Mouse (Mus musculus) kidney, postnatal 0 days (tissue): ENCODE measurements around the gene Ttc38. TPM values are rescaled to one million over a fixed set of nuclear protein-coding genes. Genes with fewer than 3 reads are reported as not detected.

Experiments
- ATAC-seq: fragments of 200-750 bp; cut with Nextera tagmentation; replicated peaks from 2 replicates; pipeline ENCODE4 v1.8.0; 2017; ENCODE audit warnings: low read depth, moderate number of reproducible peaks, moderate TSS enrichment, moderate library complexity; ENCODE audit not compliant: low FRiP score
- DNase-seq: peaks from one replicate; pipeline ENCODE4 v3.0.0-alpha.2; 2016; ENCODE audit warnings: low spot score
- H3K27ac ChIP-seq: fragments of 300-500 bp; sonication (generic); 2 replicates; pipeline ENCODE4 v1.5.1; 2014; ENCODE audit warnings: mild to moderate bottlenecking
- H3K27me3 ChIP-seq: fragments of 300-500 bp; sonication (generic); 2 replicates; pipeline ENCODE4 v1.6.1; 2014; ENCODE audit warnings: low read length, mixed read lengths; ENCODE audit not compliant: insufficient read depth
- H3K36me3 ChIP-seq: fragments of 300-500 bp; sonication (generic); 2 replicates; pipeline ENCODE4 v1.6.1; 2014; ENCODE audit warnings: low read length, mixed read lengths; ENCODE audit not compliant: insufficient read depth
- H3K4me1 ChIP-seq: fragments of 300-500 bp; sonication (generic); replicated peaks from 2 replicates; pipeline ENCODE4 v1.6.1; 2014; ENCODE audit warnings: antibody characterized with exemption, low read length, mixed read lengths; ENCODE audit not compliant: insufficient read depth
- H3K4me2 ChIP-seq: fragments of 300-500 bp; sonication (generic); 2 replicates; pipeline ENCODE4 v1.6.1; 2014; ENCODE audit warnings: mild to moderate bottlenecking, low read length, moderate library complexity, mixed read lengths
- H3K4me3 ChIP-seq: fragments of 300-500 bp; sonication (generic); replicated peaks from 2 replicates; pipeline ENCODE4 v1.5.1; 2014; ENCODE audit warnings: low read depth, low read length
- H3K9ac ChIP-seq: fragments of 300-500 bp; sonication (generic); 2 replicates; pipeline ENCODE4 v1.6.1; 2014; ENCODE audit warnings: low read depth, low read length
- H3K9me3 ChIP-seq: fragments of 300-500 bp; sonication (generic); replicated peaks from 2 replicates; pipeline ENCODE4 v1.6.1; 2016; ENCODE audit warnings: low read length, inconsistent platforms, mixed read lengths
- CTCF ChIP-seq: IDR thresholded peaks from 2 replicates; pipeline ENCODE4 v1.5.1; 2016; ENCODE audit warnings: antibody characterized with exemption, low read depth, mild to moderate bottlenecking, moderate library complexity
- WGBS: fragments of 180-500 bp; shearing (Covaris S2); extraction: QIAGEN DNeasy Blood & Tissue Kit; methylation state at CpG from one replicate; pipeline ENCODE4 v1.1.7; 2014; 5-methylcytosine and 5-hydroxymethylcytosine counted together
- polyA plus RNA-seq: library from polyadenylated mRNA; unstranded; fragments of >200 nt; fragmentation: Nextera tagmentation; extraction: Ambion mirVana; gene quantifications from 2 replicates; pipeline ENCODE4 v1.2.1, GENCODE M21; 2015

Ttc38 gene
- polyA plus RNA-seq, result 8.7 and 9.1 TPM in 2 replicates

DNA sequence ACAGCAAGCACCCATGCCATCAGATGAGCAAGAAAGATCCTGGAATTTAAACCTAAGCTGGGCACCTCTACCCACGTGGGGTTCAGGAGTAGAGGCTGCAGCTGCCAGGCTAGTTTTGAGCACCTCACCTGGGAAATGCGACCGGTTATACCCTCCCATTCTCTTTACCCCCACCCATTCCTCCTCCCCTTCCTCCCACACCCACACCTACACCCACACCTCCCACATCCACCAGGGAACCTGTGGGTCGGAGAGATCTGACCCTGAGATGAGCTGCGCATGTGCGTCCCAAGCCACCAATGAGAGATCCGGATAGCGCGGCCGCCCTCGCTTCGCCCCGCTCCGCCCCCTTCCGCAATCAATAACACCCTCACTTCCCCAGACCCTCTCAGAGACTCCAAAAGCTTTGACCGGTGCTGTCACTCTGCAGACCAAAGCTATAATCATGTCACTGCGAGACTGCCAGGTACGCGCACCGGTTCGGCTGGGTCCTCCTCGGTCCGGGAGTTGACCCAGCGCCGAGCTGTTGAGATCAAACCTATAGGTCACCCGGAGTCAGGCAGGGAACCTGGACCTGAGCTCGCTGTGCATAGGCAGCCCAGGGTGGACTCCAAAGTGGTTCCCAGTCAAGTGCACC lies at the start of gene Ttc38:
Gene Ttc38 (plus strand): TSS at position 353 of the 637 bp plus-strand sequence.
- Histone ChIP-seq H3K27ac (peak within 1 kb of the TSS; percentile 63; the same call in 1 of the 2 replicates), H3K27me3 (no peaks in the 10 kb centered on the region), H3K4me3 (peak within 1 kb of the TSS; percentile 50), H3K9ac (peak within 1 kb of the TSS; percentile 59), H3K36me3 (no peaks in the 10 kb centered on the region), H3K4me1 (0 out of 2 replicates have a peak, but pooled peaks cover 3% of the 10 kb centered on the region), H3K4me2 (peak within 1 kb of the TSS; percentile 72), H3K9me3 (no peaks in the 10 kb centered on the region)
- ATAC-seq (peak; percentile 86), DNase-seq (peak; percentile 81)
- no peak for TF ChIP-seq CTCF
- WGBS, result 3% methylated on average over 27 of the region's 27 CpGs

DNA sequence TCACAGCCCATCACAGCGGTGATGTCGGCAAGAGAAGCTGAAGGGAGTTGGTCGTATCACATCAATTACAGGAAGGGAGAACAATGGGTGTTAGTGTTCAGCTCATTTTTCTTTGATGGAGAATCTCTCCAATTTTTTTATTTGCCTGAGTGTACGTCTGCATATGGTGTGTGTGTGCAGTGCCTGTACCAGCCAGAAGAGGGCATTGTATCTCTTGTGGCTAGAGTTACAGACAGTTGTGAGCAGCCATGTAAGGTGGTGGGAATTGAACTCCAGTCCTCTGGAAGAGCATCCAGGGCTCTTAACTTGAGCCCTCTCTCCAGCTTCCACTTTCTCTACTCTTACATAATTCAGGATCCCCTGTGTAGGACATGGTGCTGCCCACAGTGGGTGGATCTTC lies 49.0 kb upstream of the Ttc38 start:
- WGBS, result 90% methylated on average over 4 of the region's 4 CpGs
- TF ChIP-seq CTCF, result no peak
- H3K27me3 ChIP-seq, result no peaks in the 10 kb centered on the region
- no peaks in the 10 kb centered on the region for H3K4me1 ChIP-seq
- DNase-seq (no peak), ATAC-seq (no peak)
- H3K36me3 ChIP-seq, result no peaks in the 10 kb centered on the region
- no peak overlapping the region for H3K4me2 ChIP-seq
- H3K27ac ChIP-seq, result no peak overlapping the region
- H3K9me3 ChIP-seq, result no peaks in the 10 kb centered on the region
- H3K9ac ChIP-seq, result no peak overlapping the region
- H3K4me3 ChIP-seq, result no peak overlapping the region

DNA sequence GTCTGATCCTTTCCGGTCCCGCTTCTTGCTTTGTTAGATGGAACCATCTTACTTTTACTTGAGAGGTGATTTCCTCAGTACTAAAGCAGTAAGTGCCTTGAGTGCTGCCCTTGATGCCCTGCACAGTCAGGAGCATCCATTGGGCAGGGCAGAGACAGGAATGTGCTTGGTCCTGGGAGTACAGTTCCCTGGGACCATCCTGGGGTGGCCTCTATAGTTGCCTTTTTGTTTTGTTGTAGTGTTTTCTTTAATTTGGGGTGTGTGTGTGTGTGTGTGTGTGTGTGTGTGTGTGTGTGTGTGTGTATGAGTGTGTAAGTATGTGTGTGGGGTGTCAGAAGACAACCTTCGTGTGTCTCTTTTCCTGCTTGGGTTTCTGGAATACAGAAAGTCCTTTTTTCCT lies 47.8 kb upstream of the Ttc38 start:
- Histone ChIP-seq H3K9me3 (no peaks in the 10 kb centered on the region), H3K4me2 (no peak overlapping the region), H3K4me1 (0 out of 2 replicates have a peak, but pooled peaks cover 3% of the 10 kb centered on the region), H3K27ac (no peak overlapping the region), H3K4me3 (no peak overlapping the region), H3K27me3 (no peaks in the 10 kb centered on the region), H3K9ac (no peak overlapping the region), H3K36me3 (no peaks in the 10 kb centered on the region)
- ATAC-seq (no peak), DNase-seq (no peak)
- WGBS, result 97% methylated on average over 3 of the region's 3 CpGs
- no peak for TF ChIP-seq CTCF

DNA sequence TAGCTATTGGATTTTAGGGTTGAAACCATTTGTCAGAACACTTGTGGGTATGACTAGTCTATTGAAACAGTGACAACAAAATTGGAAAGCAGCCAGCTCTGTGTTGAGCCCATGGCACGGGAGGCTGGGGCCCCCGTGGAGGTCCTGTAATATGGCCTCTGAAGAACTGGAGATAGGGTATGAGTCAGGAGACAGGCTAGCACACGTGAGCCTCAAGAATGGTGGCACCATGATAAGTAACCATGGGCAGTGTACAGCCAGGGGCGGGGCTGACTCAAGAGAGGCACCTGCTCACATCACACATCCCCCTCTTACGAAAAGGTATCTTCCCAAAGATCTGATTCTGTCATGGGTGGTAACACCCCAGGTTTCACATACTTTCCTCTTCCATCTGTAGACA lies 45.4 kb upstream of the Ttc38 start:
- 0 out of 2 replicates have a peak, but pooled peaks cover 3% of the 10 kb centered on the region for H3K4me1 ChIP-seq
- no peak overlapping the region for H3K9ac ChIP-seq
- no peak for TF ChIP-seq CTCF
- ATAC-seq (no peak), DNase-seq (no peak)
- no peaks in the 10 kb centered on the region for H3K9me3 ChIP-seq
- 80% methylated on average over 5 of the region's 5 CpGs for WGBS
- no peak overlapping the region for H3K4me2 ChIP-seq
- H3K27me3 ChIP-seq, result no peaks in the 10 kb centered on the region
- no peak overlapping the region for H3K4me3 ChIP-seq
- H3K36me3 ChIP-seq, result no peaks in the 10 kb centered on the region
- H3K27ac ChIP-seq, result no peak overlapping the region

DNA sequence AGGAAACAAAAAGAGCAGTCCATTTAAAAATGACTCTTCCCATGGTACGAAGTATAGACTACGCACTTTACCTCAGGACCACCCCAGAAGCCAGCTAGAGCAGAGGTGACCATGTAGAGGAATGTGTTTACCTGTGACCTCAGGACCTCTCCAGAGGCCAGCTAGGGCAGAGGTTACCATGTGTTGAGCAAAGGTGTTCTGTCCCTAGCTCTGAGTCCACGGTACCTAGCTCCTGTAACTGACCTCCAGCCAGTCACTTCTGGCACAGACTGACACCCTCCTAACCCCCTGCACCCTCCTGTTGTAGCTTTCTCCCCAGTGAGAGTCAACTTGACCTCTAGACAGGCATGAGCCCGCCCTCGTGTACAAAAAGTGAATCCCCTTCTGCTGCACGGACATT lies 44.6 kb upstream of the Ttc38 start:
- Histone ChIP-seq H3K9me3 (no peaks in the 10 kb centered on the region), H3K4me3 (no peak overlapping the region), H3K27me3 (no peaks in the 10 kb centered on the region), H3K9ac (no peak overlapping the region), H3K27ac (no peak overlapping the region), H3K4me1 (0 out of 2 replicates have a peak, but pooled peaks cover 3% of the 10 kb centered on the region), H3K4me2 (no peak overlapping the region), H3K36me3 (no peaks in the 10 kb centered on the region)
- ATAC-seq, result no peak
- DNase-seq, result no peak
- TF ChIP-seq CTCF, result no peak
- 88% methylated on average over 6 of the region's 6 CpGs for WGBS

DNA sequence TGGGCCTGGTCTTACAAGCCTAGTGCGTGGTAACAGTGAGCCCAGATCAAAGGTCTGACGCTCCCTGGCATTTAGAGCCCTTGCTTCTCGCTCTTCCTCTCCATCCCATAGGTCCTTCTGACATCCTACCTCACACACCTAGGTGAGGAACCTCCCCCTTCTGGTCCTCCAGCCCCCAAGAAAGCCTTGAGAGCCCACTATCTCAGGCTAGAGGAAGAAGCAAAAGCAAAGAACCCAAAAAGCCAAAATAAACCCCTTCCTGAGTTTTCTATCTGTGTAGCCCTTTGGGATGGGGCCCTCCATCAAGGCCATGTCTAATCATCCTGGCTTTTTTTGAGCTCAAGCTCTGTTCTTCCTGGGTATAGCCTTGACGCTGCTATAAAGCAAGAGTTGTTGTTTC lies 44.1 kb upstream of the Ttc38 start:
- no peak overlapping the region for H3K9ac ChIP-seq
- 91% methylated on average over 4 of the region's 4 CpGs for WGBS
- no peaks in the 10 kb centered on the region for H3K27me3 ChIP-seq
- H3K27ac ChIP-seq, result no peak overlapping the region
- H3K36me3 ChIP-seq, result no peaks in the 10 kb centered on the region
- no peak for TF ChIP-seq CTCF
- H3K4me3 ChIP-seq, result no peak overlapping the region
- DNase-seq (no peak), ATAC-seq (no peak)
- H3K9me3 ChIP-seq, result no peaks in the 10 kb centered on the region
- H3K4me1 ChIP-seq, result 0 out of 2 replicates have a peak, but pooled peaks cover 3% of the 10 kb centered on the region
- no peak overlapping the region for H3K4me2 ChIP-seq
